Comparison of ENCODE assay signal across 1 mouse cellular context in the genomic region with DNA sequence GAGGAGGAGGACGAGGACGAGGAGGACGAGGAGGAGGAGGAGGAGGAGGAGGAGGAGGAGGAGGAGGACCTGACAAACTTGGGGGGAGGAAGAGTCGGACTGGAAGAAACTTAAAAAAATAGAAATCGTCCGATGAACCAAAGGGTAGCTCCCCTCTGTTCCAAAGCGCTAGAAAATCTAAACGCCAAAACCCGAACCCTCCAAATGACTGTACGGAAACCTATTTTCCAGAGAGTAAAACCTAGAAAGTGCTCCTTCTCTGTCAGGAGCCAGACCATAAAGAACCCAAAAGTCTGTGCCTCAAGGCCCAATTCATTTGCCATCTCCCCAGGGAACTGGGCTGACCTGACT.
TF ChIP-seq lines count a peak whose summit lies in the region.

No protein-coding gene starts in this region.

TF ChIP-seq in CH12.LX, 34 proteins besides CTCF, POLR2A, EP300 and RAD21 (continued from another document):
- TF ChIP-seq BHLHE40 (IDR thresholded peaks at IDR 0.05; ENCODE audit: low read depth, low read length) (no peak), RCOR1 (conservative IDR thresholded peaks at IDR 0.05; ENCODE audit: low read depth, low read length) (no peak), TCF12 (IDR thresholded peaks at IDR 0.05; ENCODE audit: low read depth, low read length) (no peak), CHD2 (IDR thresholded peaks at IDR 0.05; ENCODE audit: low read length) (no peak; the same call in 1 of the 2 replicates), ZNF384 (IDR thresholded peaks at IDR 0.05; ENCODE audit: low read depth, low read length) (peak; percentile 71), ZKSCAN1 (IDR thresholded peaks at IDR 0.05; ENCODE audit: borderline replicate concordance, low read depth, low read length) (no peak), GABPA (IDR thresholded peaks at IDR 0.05; ENCODE audit: insufficient replicate concordance, low read depth, low read length) (no peak), NRF1 (IDR thresholded peaks at IDR 0.05; ENCODE audit: low read depth, low read length) (no peak), ELF1 (IDR thresholded peaks at IDR 0.05; ENCODE audit: low read depth, low read length) (no peak), MEF2A (IDR thresholded peaks at IDR 0.05; ENCODE audit: borderline replicate concordance, low read depth, low read length) (no peak), HCFC1 (IDR thresholded peaks at IDR 0.05; ENCODE audit: low read depth, low read length) (no peak), E2F4 (IDR thresholded peaks at IDR 0.05; ENCODE audit: insufficient replicate concordance, low read depth, low read length) (no peak), MAFK (IDR thresholded peaks at IDR 0.05; ENCODE audit: insufficient replicate concordance, low read length) (peak; percentile 39; the same call in 1 of the 2 replicates), NELFE (IDR thresholded peaks at IDR 0.05; ENCODE audit: low read depth, low read length) (no peak)
